Comparison of ENCODE assay signal across 8 mouse cellular contexts in genomic region chrX:147553421-147554201, GRCm38 (mm10). TPM values are rescaled to one million over a fixed set of nuclear protein-coding genes. Genes with fewer than 3 reads are reported as not detected.
A peak's percentile ranks its signal among the peaks of the same experiment; 100 is the strongest.
DNase-seq lines count a peak whose midpoint lies in the region; ATAC-seq and TF ChIP-seq lines count a peak whose summit lies in the region.

Gene Lrch2, minus strand, starts transcription at chrX:147554081.

- TF ChIP-seq CTCF in hindbrain, postnatal 0 days (IDR thresholded peaks at IDR 0.05; ENCODE audit: low read depth): peak; percentile 20; the same call in 1 of the 2 replicates

- peak; percentile 94 for ATAC-seq in hindbrain, postnatal 0 days
- ATAC-seq in midbrain, embryonic 16.5 days: peak; percentile 92
- no peak for ATAC-seq in erythroid progenitor cell, adult 5-6 weeks (replicated peaks; ENCODE audit: low FRiP score, poor library complexity, severe bottlenecking)

- peak within 1 kb of the TSS; percentile 83 for H3K27ac ChIP-seq in hindbrain, postnatal 0 days
- H3K27ac ChIP-seq in limb, embryonic 10.5 days: peak within 1 kb of the TSS; percentile 92
- H3K27ac ChIP-seq in midbrain, embryonic 16.5 days (ENCODE audit: low read length): peak within 1 kb of the TSS; percentile 93

- H3K9ac ChIP-seq in hindbrain, postnatal 0 days (replicated peaks; ENCODE audit: low read length): peak within 1 kb of the TSS; percentile 53
- H3K9ac ChIP-seq in midbrain, embryonic 16.5 days (ENCODE audit: low read depth, low read length): peak within 1 kb of the TSS; percentile 76

- H3K4me2 ChIP-seq in hindbrain, postnatal 0 days (ENCODE audit: low read depth, low read length): peak within 1 kb of the TSS; percentile 52
- H3K4me2 ChIP-seq in midbrain, embryonic 16.5 days (ENCODE audit: low read length): peak within 1 kb of the TSS; percentile 40

- H3K9me3 ChIP-seq in hindbrain, postnatal 0 days (ENCODE audit: low read length): no peaks in the 10 kb centered on the region
- no peaks in the 10 kb centered on the region for H3K9me3 ChIP-seq in limb, embryonic 10.5 days (replicated peaks)
- H3K9me3 ChIP-seq in midbrain, embryonic 16.5 days (replicated peaks; ENCODE audit: control insufficient read depth, low read length, poor library complexity, severe bottlenecking): no peaks in the 10 kb centered on the region

- H3K36me3 ChIP-seq in hindbrain, postnatal 0 days (ENCODE audit: insufficient read depth, low read length): no peaks in the 10 kb centered on the region
- H3K36me3 ChIP-seq in limb, embryonic 10.5 days: no peaks in the 10 kb centered on the region
- H3K36me3 ChIP-seq in midbrain, embryonic 16.5 days (ENCODE audit: control insufficient read depth, insufficient read depth, low read length): no peaks in the 10 kb centered on the region

- no peaks in the 10 kb centered on the region for H3K4me1 ChIP-seq in hindbrain, postnatal 0 days (ENCODE audit: insufficient read depth, low read length)
- no peaks in the 10 kb centered on the region for H3K4me1 ChIP-seq in limb, embryonic 10.5 days
- H3K4me1 ChIP-seq in midbrain, embryonic 16.5 days (ENCODE audit: control insufficient read depth, insufficient read depth, low read length): peaks cover 6% of the 10 kb centered on the region

- 22% methylated on average over 41 of the region's 50 CpGs for WGBS in hindbrain, postnatal 0 days
- 12% methylated on average over 33 of the region's 50 CpGs for WGBS in limb, embryonic 10.5 days
- WGBS in midbrain, embryonic 16.5 days: 19% methylated on average over 36 of the region's 50 CpGs

- peak within 1 kb of the TSS; percentile 54 for H3K4me3 ChIP-seq in hindbrain, postnatal 0 days (ENCODE audit: low read length)
- peak within 1 kb of the TSS; percentile 66 for H3K4me3 ChIP-seq in limb, embryonic 10.5 days
- peak within 1 kb of the TSS; percentile 58 for H3K4me3 ChIP-seq in midbrain, embryonic 16.5 days (ENCODE audit: low read depth, low read length)

- peak; percentile 54 for DNase-seq in adrenal gland, adult 2 months
- peak; percentile 62 to 73 for DNase-seq in cerebellum, postnatal 25 days
- peak; percentile 34 to 47 for DNase-seq in frontal cortex, postnatal 36 days (ENCODE audit: low spot score in 2 of 2)
- peak; percentile 81 for DNase-seq in hindbrain, postnatal 0 days (ENCODE audit: low spot score)
- DNase-seq in limb, embryonic 10.5 days (ENCODE audit: low spot score): peak; percentile 70
- DNase-seq in telencephalon, adult 2 months (ENCODE audit: low read depth, low spot score): peak; percentile 24

- H3K27me3 ChIP-seq in hindbrain, postnatal 0 days (ENCODE audit: insufficient read depth, low read length): no peaks in the 10 kb centered on the region
- peaks cover 8% of the 10 kb centered on the region; the same call in 1 of the 2 replicates for H3K27me3 ChIP-seq in limb, embryonic 10.5 days (ENCODE audit: low read depth, poor library complexity, severe bottlenecking)
- no peaks in the 10 kb centered on the region for H3K27me3 ChIP-seq in midbrain, embryonic 16.5 days (ENCODE audit: control insufficient read depth, insufficient read depth, low read depth, low read length)

RNA-seq across cellular contexts. Expression of gene Lrch2, which starts in this region (rescaled TPM):
- 10 to 100 TPM; 20.6 to 28.4 TPM for total RNA-seq in adrenal gland, adult 2 months (2021)
- 0.93 and 1.4 TPM in 2 replicates for polyA plus RNA-seq in adrenal gland, adult 2 months (2012; rRNA removed)
- 14.7 and 15.9 TPM in 2 replicates for total RNA-seq in hindbrain, postnatal 0 days (2014; rRNA removed)
- 6.0 and 6.4 TPM in 2 replicates for polyA plus RNA-seq in hindbrain, postnatal 0 days (2015; fragmentation: Nextera tagmentation; extraction: Ambion mirVana)
- 4.8 and 5.5 TPM in 2 replicates for polyA plus RNA-seq in limb, embryonic 10.5 days (2016; fragmentation: Nextera tagmentation; extraction: Ambion mirVana)
- polyA plus RNA-seq in midbrain, embryonic 16.5 days (2015; fragmentation: Nextera tagmentation; extraction: Ambion mirVana): 11.6 and 14.3 TPM in 2 replicates
- not detected in 2 replicates for total RNA-seq in erythroid progenitor cell, adult 5-6 weeks (2015; ENCODE audit: low replicate concordance)
- total RNA-seq in erythroid progenitor cell, adult 5-6 weeks (2017; ENCODE audit: low replicate concordance): not detected in 2 replicates

Comparison
In these comparisons a context has a peak if more than half of its experiments do, and no peak if none do; other contexts are left out.
1. RNA of gene Lrch2 (total RNA-seq): 20.6 to 28.4 TPM in adrenal gland, adult 2 months and 14.7 to 15.9 TPM in hindbrain, postnatal 0 days; not detected in erythroid progenitor cell, adult 5-6 weeks; every median in the first group is over 10 times any median in the second.
2. DNase-seq: peak in every context shown above with its lines; median percentile 81 in hindbrain, postnatal 0 days; 70 in limb, embryonic 10.5 days; 68 in cerebellum, postnatal 25 days; 54 in adrenal gland, adult 2 months; 40 in frontal cortex, postnatal 36 days; 24 in telencephalon, adult 2 months.
3. Peak in every context shown above with its lines, with median percentiles within 50 percentile points of each other: H3K27ac ChIP-seq and H3K4me3 ChIP-seq.